Mouse (Mus musculus) E14TG2a.4 (cell line): ENCODE results near the gene Dlk2.

ENCODE experiments used
- CTCF ChIP-seq: conservative IDR thresholded peaks from 2 replicates; pipeline ENCODE4 v1.5.1; 2014; ENCODE audit warnings: low read length
- NANOG ChIP-seq: IDR thresholded peaks from 2 replicates; pipeline ENCODE4 v1.6.1; 2014; ENCODE audit warnings: borderline replicate concordance, low read length, mixed read lengths

GRCm38 (mm10) chr17:46283140-46283539 lies 14.1 kb upstream of the Dlk2 start:
- no peak for TF ChIP-seq CTCF
- no peak for TF ChIP-seq NANOG
